ENCODE assay signal across 23 mouse cellular contexts in genomic region chr1:55031026-55031779, GRCm38 (mm10). TPM values are rescaled to one million over a fixed set of nuclear protein-coding genes. Genes with fewer than 3 reads are reported as not detected.
DNase-seq lines count a peak whose midpoint lies in the region; ATAC-seq and TF ChIP-seq lines count a peak whose summit lies in the region.
"Had no signal": no experiment of that assay in that cellular context is flagged by ENCODE, and none has a peak within 500 bp of the region (broad histone marks: within the 10 kb centered on the region; RNA-seq: fewer than 3 reads in every experiment).

No protein-coding gene starts in this region.

- no peak overlapping the region for H3K9ac ChIP-seq in MEL (ENCODE audit: control insufficient read depth, low read depth, low read length, poor library complexity, severe bottlenecking)
- H3K9ac ChIP-seq in liver, embryonic 12.5 days = peak overlapping the region; percentile 6; the same call in 1 of the 2 replicates
- no peak overlapping the region for H3K9ac ChIP-seq in midbrain, embryonic 14.5 days (replicated peaks; ENCODE audit: low read length)
- H3K9ac ChIP-seq: forebrain, embryonic 12.5 days; limb, embryonic 12.5 days; lung, embryonic 14.5 days; midbrain, embryonic 13.5 days; neural tube, embryonic 15.5 days had no signal

- peak; percentile 51 for DNase-seq in CD4-positive helper T cell, adult 2 months (ENCODE audit: low read depth, low spot score)
- peak; percentile 48 for DNase-seq in MEL (ENCODE audit: low read depth, low spot score)
- no peak for DNase-seq in spleen, postnatal 36 days (ENCODE audit: low spot score in 2 of 2)
- no peak for DNase-seq in heart, embryonic 10.5 days (ENCODE audit: low spot score)
- DNase-seq in midbrain, embryonic 14.5 days = no peak
- DNase-seq: adrenal gland, adult 8-10 months; cerebellum, adult 9-10 months; gastrocnemius, postnatal 14 days; heart, adult 2 months; kidney, adult 11 months; lung, embryonic 14.5 days; lung, postnatal 36 days; thymus, postnatal 4 days had no signal

- ATAC-seq in liver, embryonic 12.5 days = peak; percentile 44
- peak; percentile 25; the same call in 1 of the 2 replicates for ATAC-seq in monocyte, adult 5-6 weeks (replicated peaks; ENCODE audit: insufficient number of reproducible peaks, low FRiP score, low TSS enrichment, poor library complexity, severe bottlenecking)
- ATAC-seq in midbrain, embryonic 14.5 days (ENCODE audit: low FRiP score, low TSS enrichment) = no peak
- ATAC-seq: hindbrain, postnatal 0 days; midbrain, embryonic 13.5 days had no signal

- H3K27me3 ChIP-seq in MEL (ENCODE audit: control insufficient read depth in 1 of 2, insufficient read depth in 2 of 2, low read length in 2 of 2) = no peaks in the 10 kb centered on the region
- no peaks in the 10 kb centered on the region for H3K27me3 ChIP-seq in liver, embryonic 12.5 days (replicated peaks)
- H3K27me3 ChIP-seq in heart, embryonic 10.5 days (ENCODE audit: insufficient read depth, poor library complexity, severe bottlenecking) = no peaks in the 10 kb centered on the region
- H3K27me3 ChIP-seq in midbrain, embryonic 14.5 days (ENCODE audit: control insufficient read depth, insufficient read depth, low read length) = no peaks in the 10 kb centered on the region
- H3K27me3 ChIP-seq: forebrain, embryonic 12.5 days; limb, embryonic 12.5 days; midbrain, embryonic 13.5 days; neural tube, embryonic 15.5 days had no signal

- no peak for TF ChIP-seq RAD21 in MEL (IDR thresholded peaks at IDR 0.05; ENCODE audit: low read depth, low read length)

- H3K4me3 ChIP-seq in MEL (ENCODE audit: control insufficient read depth in 1 of 2, insufficient read depth in 1 of 2, low read depth in 2 of 2, low read length in 2 of 2) = no peak overlapping the region
- no peak overlapping the region for H3K4me3 ChIP-seq in liver, embryonic 12.5 days
- no peak overlapping the region for H3K4me3 ChIP-seq in heart, embryonic 10.5 days
- H3K4me3 ChIP-seq in midbrain, embryonic 14.5 days (replicated peaks; ENCODE audit: low read depth, low read length) = no peak overlapping the region
- H3K4me3 ChIP-seq: forebrain, embryonic 12.5 days; heart, adult 2 months; hindbrain, embryonic 10.5 days; limb, embryonic 12.5 days; midbrain, embryonic 13.5 days; myocyte; neural tube, embryonic 15.5 days had no signal

- no peak for TF ChIP-seq POLR2A in MEL (IDR thresholded peaks at IDR 0.05; ENCODE audit: control insufficient read depth in 1 of 2, insufficient read depth in 1 of 2, low read depth in 1 of 2, low read length in 2 of 2, poor library complexity in 1 of 2)

- H3K27ac ChIP-seq in MEL (ENCODE audit: control insufficient read depth, low read depth, low read length) = no peak overlapping the region
- peak overlapping the region; percentile 49 for H3K27ac ChIP-seq in liver, embryonic 12.5 days
- no peak overlapping the region for H3K27ac ChIP-seq in heart, embryonic 10.5 days
- no peak overlapping the region for H3K27ac ChIP-seq in midbrain, embryonic 14.5 days (replicated peaks; ENCODE audit: low read depth, low read length)
- H3K27ac ChIP-seq: forebrain, embryonic 12.5 days; heart, adult 2 months; hindbrain, embryonic 10.5 days; hindbrain, postnatal 0 days; limb, embryonic 12.5 days; midbrain, embryonic 13.5 days; neural tube, embryonic 15.5 days had no signal

- peaks cover 4 to 12% of the 10 kb centered on the region in 2 experiments; a peak in 2 of 4 replicates for H3K4me1 ChIP-seq in MEL (ENCODE audit: control insufficient read depth in 1 of 2, insufficient read depth in 2 of 2, low read length in 2 of 2)
- peaks cover 47% of the 10 kb centered on the region for H3K4me1 ChIP-seq in liver, embryonic 12.5 days
- H3K4me1 ChIP-seq in heart, embryonic 10.5 days = no peaks in the 10 kb centered on the region
- H3K4me1 ChIP-seq in midbrain, embryonic 14.5 days (ENCODE audit: control insufficient read depth, insufficient read depth, low read length) = no peaks in the 10 kb centered on the region
- H3K4me1 ChIP-seq: hindbrain, embryonic 10.5 days; limb, embryonic 12.5 days had no signal

- H3K4me2 ChIP-seq in liver, embryonic 12.5 days = peak overlapping the region; percentile 19; the same call in 1 of the 2 replicates
- H3K4me2 ChIP-seq in midbrain, embryonic 14.5 days (ENCODE audit: low read length) = no peak overlapping the region
- H3K4me2 ChIP-seq: forebrain, embryonic 12.5 days; limb, embryonic 12.5 days; lung, embryonic 14.5 days; midbrain, embryonic 13.5 days; neural tube, embryonic 15.5 days had no signal

- no peak for TF ChIP-seq CTCF in MEL (IDR thresholded peaks at IDR 0.05 in 2 of 3, conservative IDR thresholded peaks at IDR 0.05 in 1 of 3; ENCODE audit: control insufficient read depth in 1 of 3, insufficient read depth in 1 of 3, low read depth in 2 of 3, low read length in 3 of 3, poor library complexity in 1 of 3, severe bottlenecking in 1 of 3)

- peaks cover 10% of the 10 kb centered on the region for H3K79me2 ChIP-seq in MEL (ENCODE audit: control insufficient read depth, insufficient read depth, low read length, poor library complexity)

- peaks cover 0 to 17% of the 10 kb centered on the region in 2 experiments; a peak in 2 of 4 replicates for H3K36me3 ChIP-seq in MEL (ENCODE audit: control insufficient read depth in 1 of 2, insufficient read depth in 2 of 2, low read length in 2 of 2)
- no peaks in the 10 kb centered on the region for H3K36me3 ChIP-seq in liver, embryonic 12.5 days
- no peaks in the 10 kb centered on the region for H3K36me3 ChIP-seq in heart, embryonic 10.5 days
- H3K36me3 ChIP-seq in midbrain, embryonic 14.5 days (ENCODE audit: control insufficient read depth, insufficient read depth, low read length) = no peaks in the 10 kb centered on the region
- H3K36me3 ChIP-seq: forebrain, embryonic 12.5 days; G1E; hindbrain, embryonic 10.5 days; limb, embryonic 12.5 days; midbrain, embryonic 13.5 days; neural tube, embryonic 15.5 days had no signal

- no peaks in the 10 kb centered on the region; the same call in 1 of the 2 replicates for H3K9me3 ChIP-seq in MEL (replicated peaks; ENCODE audit: insufficient read depth, low read length)
- no peaks in the 10 kb centered on the region for H3K9me3 ChIP-seq in liver, embryonic 12.5 days (replicated peaks)
- no peaks in the 10 kb centered on the region for H3K9me3 ChIP-seq in heart, embryonic 10.5 days
- H3K9me3 ChIP-seq in midbrain, embryonic 14.5 days (ENCODE audit: control insufficient read depth, low read length) = no peaks in the 10 kb centered on the region
- H3K9me3 ChIP-seq: forebrain, embryonic 12.5 days; G1E; hindbrain, embryonic 10.5 days; limb, embryonic 12.5 days; midbrain, embryonic 13.5 days; neural tube, embryonic 15.5 days had no signal

- TF ChIP-seq EP300 in MEL (IDR thresholded peaks at IDR 0.05; ENCODE audit: low read depth in 1 of 2, low read length in 2 of 2) = 0 out of 4 replicates have a peak, but pooled peaks of 1 of the 2 experiments have one; percentile 28

TF ChIP-seq in MEL, 35 proteins besides CTCF, POLR2A, EP300 and RAD21 (continues in another document):
- TF ChIP-seq RCOR1 (IDR thresholded peaks at IDR 0.05; ENCODE audit: low read depth, low read length) = peak; percentile 13; the same call in 1 of the 2 replicates
- TF ChIP-seq ETS1 (IDR thresholded peaks at IDR 0.05; ENCODE audit: low read depth, low read length) = 0 out of 2 replicates have a peak, but pooled peaks have one; percentile 28
- TF ChIP-seq TCF12 (IDR thresholded peaks at IDR 0.05; ENCODE audit: low read depth, low read length) = 0 out of 2 replicates have a peak, but pooled peaks have one; percentile 4
- TF ChIP-seq CHD1 (IDR thresholded peaks at IDR 0.05; ENCODE audit: low read depth, low read length) = no peak
- peak; percentile 27; the same call in 1 of the 2 replicates for TF ChIP-seq GATA1 (IDR thresholded peaks at IDR 0.05; ENCODE audit: low read depth, low read length)
- TF ChIP-seq MXI1 (IDR thresholded peaks at IDR 0.05; ENCODE audit: low read depth, low read length) = no peak

RNA-seq across cellular contexts. Expression of gene Sf3b1, which starts 3.9 kb away (rescaled TPM):
- 118 and 135 TPM in 2 replicates for total RNA-seq in MEL (2012; rRNA removed)
- polyA plus RNA-seq in MEL (2012; ENCODE audit: insufficient read depth in 1 of 2, insufficient read length in 2 of 2, low read depth in 1 of 2, low replicate concordance in 2 of 2, missing spikeins in 1 of 2) = 100 to 1,000 TPM; 111 to 167 TPM
- 161 and 169 TPM in 2 replicates for polyA plus RNA-seq in liver, embryonic 12.5 days (2016; fragmentation: Nextera tagmentation; extraction: Ambion mirVana)
- 708 to 966 TPM (median 956 TPM) in 3 replicates for total RNA-seq in monocyte, adult 5-6 weeks (2017)
- 192 and 232 TPM in 2 replicates for polyA plus RNA-seq in heart, embryonic 10.5 days (2016; fragmentation: Nextera tagmentation; extraction: Ambion mirVana)
- polyA plus RNA-seq in midbrain, embryonic 14.5 days (2014; fragmentation: Nextera tagmentation; extraction: Ambion mirVana) = 339 and 395 TPM in 2 replicates

RNA-seq across cellular contexts. Expression of gene Coq10b, which starts 21.4 kb away (rescaled TPM):
- 9.0 and 13.4 TPM in 2 replicates for total RNA-seq in MEL (2012; rRNA removed)
- polyA plus RNA-seq in MEL (2012; ENCODE audit: insufficient read depth in 1 of 2, insufficient read length in 2 of 2, low read depth in 1 of 2, low replicate concordance in 2 of 2, missing spikeins in 1 of 2) = 10 to 100 TPM in 1 of 2 experiments, 1 to 10 TPM in 1; 9.8 to 84.6 TPM
- polyA plus RNA-seq in liver, embryonic 12.5 days (2016; fragmentation: Nextera tagmentation; extraction: Ambion mirVana) = 19.5 TPM in 2 replicates
- 71.7 to 116 TPM (median 73.4 TPM) in 3 replicates for total RNA-seq in monocyte, adult 5-6 weeks (2017)
- polyA plus RNA-seq in heart, embryonic 10.5 days (2016; fragmentation: Nextera tagmentation; extraction: Ambion mirVana) = 24.1 and 26.6 TPM in 2 replicates
- 38.7 and 41.4 TPM in 2 replicates for polyA plus RNA-seq in midbrain, embryonic 14.5 days (2014; fragmentation: Nextera tagmentation; extraction: Ambion mirVana)

RNA-seq across cellular contexts. Expression of gene Hspe1, which starts 56.7 kb away (rescaled TPM):
- total RNA-seq in MEL (2012; rRNA removed) = 883 and 942 TPM in 2 replicates
- polyA plus RNA-seq in MEL (2012; ENCODE audit: insufficient read depth in 1 of 2, insufficient read length in 2 of 2, low read depth in 1 of 2, low replicate concordance in 2 of 2, missing spikeins in 1 of 2) = 100 to 1,000 TPM in 1 of 2 experiments, not detected in 1; 752 TPM
- polyA plus RNA-seq in liver, embryonic 12.5 days (2016; fragmentation: Nextera tagmentation; extraction: Ambion mirVana) = 637 and 645 TPM in 2 replicates
- 100 to 218 TPM (median 129 TPM) in 3 replicates for total RNA-seq in monocyte, adult 5-6 weeks (2017)
- polyA plus RNA-seq in heart, embryonic 10.5 days (2016; fragmentation: Nextera tagmentation; extraction: Ambion mirVana) = 474 and 598 TPM in 2 replicates
- polyA plus RNA-seq in midbrain, embryonic 14.5 days (2014; fragmentation: Nextera tagmentation; extraction: Ambion mirVana) = 255 and 258 TPM in 2 replicates

RNA-seq across cellular contexts. Expression of gene Hspd1, which starts 56.8 kb away (rescaled TPM):
- 775 and 808 TPM in 2 replicates for total RNA-seq in MEL (2012; rRNA removed)
- polyA plus RNA-seq in MEL (2012; ENCODE audit: insufficient read depth in 1 of 2, insufficient read length in 2 of 2, low read depth in 1 of 2, low replicate concordance in 2 of 2, missing spikeins in 1 of 2) = 100 to 1,000 TPM; 306 to 885 TPM
- 563 and 590 TPM in 2 replicates for polyA plus RNA-seq in liver, embryonic 12.5 days (2016; fragmentation: Nextera tagmentation; extraction: Ambion mirVana)
- 128 to 155 TPM (median 141 TPM) in 3 replicates for total RNA-seq in monocyte, adult 5-6 weeks (2017)
- polyA plus RNA-seq in heart, embryonic 10.5 days (2016; fragmentation: Nextera tagmentation; extraction: Ambion mirVana) = 650 and 681 TPM in 2 replicates
- polyA plus RNA-seq in midbrain, embryonic 14.5 days (2014; fragmentation: Nextera tagmentation; extraction: Ambion mirVana) = 207 and 232 TPM in 2 replicates

Comparison
In these comparisons a context has a peak if more than half of its experiments do, and no peak if none do; other contexts are left out.
1. DNase-seq: peak in CD4-positive helper T cell, adult 2 months (single experiment) and MEL (single experiment); none in spleen, postnatal 36 days (0 of 2), heart, embryonic 10.5 days (single experiment) and midbrain, embryonic 14.5 days (single experiment).